Comparison of ENCODE assay signal across 8 mouse cellular contexts in the genomic region with DNA sequence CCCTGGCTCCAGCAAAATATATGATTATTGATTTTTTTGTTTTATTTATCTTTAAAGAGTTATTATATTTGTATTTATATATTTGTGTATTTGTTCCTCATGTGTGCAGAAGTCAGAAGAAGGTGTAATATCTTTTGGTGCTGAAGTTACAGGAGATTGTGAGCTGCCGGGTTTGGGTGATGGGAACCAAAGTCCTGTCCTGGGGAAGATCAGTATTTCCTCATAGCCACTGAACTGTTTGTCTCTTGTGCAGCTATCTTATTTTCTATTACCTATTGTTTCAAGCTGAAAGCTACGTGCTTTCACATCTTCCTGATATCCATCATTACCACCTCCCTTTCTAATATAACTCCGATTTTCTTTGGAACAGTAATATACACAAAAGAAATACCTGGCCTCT. TPM values are rescaled to one million over a fixed set of nuclear protein-coding genes. Genes with fewer than 3 reads are reported as not detected.
DNase-seq lines count a peak whose midpoint lies in the region; ATAC-seq and TF ChIP-seq lines count a peak whose summit lies in the region.
"Had no signal": no experiment of that assay in that cellular context is flagged by ENCODE, and none has a peak within 500 bp of the region (broad histone marks: within the 10 kb centered on the region; RNA-seq: fewer than 3 reads in every experiment).

No protein-coding gene starts in this region.

- DNase-seq in lung, embryonic 14.5 days = no peak
- DNase-seq in lung, postnatal 25 days (ENCODE audit: low spot score) = no peak
- no peak for DNase-seq in limb, embryonic 11.5 days (ENCODE audit: low spot score)
- no peak for DNase-seq in layer of hippocampus, postnatal 25 days (ENCODE audit: extremely low spot score in 1 of 2, low spot score in 1 of 2)
- no peak for DNase-seq in layer of hippocampus, adult 9-11 months

- no peak overlapping the region for H3K27ac ChIP-seq in lung, embryonic 14.5 days (ENCODE audit: low read depth)
- peak overlapping the region; percentile 79; the same call in 1 of the 2 replicates for H3K27ac ChIP-seq in embryonic facial prominence, embryonic 15.5 days (replicated peaks)
- no peak overlapping the region for H3K27ac ChIP-seq in limb, embryonic 11.5 days (replicated peaks; ENCODE audit: low read depth, low read length)
- H3K27ac ChIP-seq in stomach, embryonic 14.5 days (ENCODE audit: low read length) = no peak overlapping the region

- ATAC-seq in lung, embryonic 14.5 days (ENCODE audit: insufficient read depth) = peak; percentile 18; the same call in 1 of the 2 replicates
- ATAC-seq in embryonic facial prominence, embryonic 15.5 days (ENCODE audit: insufficient number of reproducible peaks, low FRiP score, low TSS enrichment, low read depth) = no peak
- no peak for ATAC-seq in limb, embryonic 11.5 days (ENCODE audit: insufficient number of reproducible peaks, low FRiP score, low TSS enrichment, low read depth)
- ATAC-seq in stomach, embryonic 14.5 days (ENCODE audit: insufficient number of reproducible peaks, insufficient read depth, low FRiP score, low read depth) = no peak

- no peaks in the 10 kb centered on the region for H3K4me1 ChIP-seq in lung, embryonic 14.5 days (ENCODE audit: insufficient read depth)
- peaks cover 5% of the 10 kb centered on the region; the same call in 1 of the 2 replicates for H3K4me1 ChIP-seq in embryonic facial prominence, embryonic 15.5 days
- no peaks in the 10 kb centered on the region for H3K4me1 ChIP-seq in limb, embryonic 11.5 days (ENCODE audit: control insufficient read depth, insufficient read depth, low read length)
- no peaks in the 10 kb centered on the region for H3K4me1 ChIP-seq in stomach, embryonic 14.5 days (ENCODE audit: control insufficient read depth, insufficient read depth, low read length)

- peak overlapping the region; percentile 78 for H3K4me3 ChIP-seq in lung, embryonic 14.5 days (ENCODE audit: low read depth, low read length)
- H3K4me3 ChIP-seq in embryonic facial prominence, embryonic 15.5 days (replicated peaks) = peak overlapping the region; percentile 77
- peak overlapping the region; percentile 88 for H3K4me3 ChIP-seq in limb, embryonic 11.5 days (ENCODE audit: low read depth, low read length)
- H3K4me3 ChIP-seq in stomach, embryonic 14.5 days (ENCODE audit: low read depth, low read length) = peak overlapping the region; percentile 66

- 72% methylated on average over 3 of the region's 3 CpGs for WGBS in lung, embryonic 14.5 days
- WGBS in embryonic facial prominence, embryonic 15.5 days = 70% methylated on average over 3 of the region's 3 CpGs
- 82% methylated on average over 3 of the region's 3 CpGs for WGBS in limb, embryonic 11.5 days
- WGBS in stomach, embryonic 14.5 days = 70% methylated on average over 3 of the region's 3 CpGs

- no peak overlapping the region for H3K9ac ChIP-seq in lung, embryonic 14.5 days
- no peak overlapping the region for H3K9ac ChIP-seq in embryonic facial prominence, embryonic 15.5 days
- H3K9ac ChIP-seq in limb, embryonic 11.5 days (ENCODE audit: low read length) = no peak overlapping the region
- peak overlapping the region; percentile 71; the same call in 1 of the 2 replicates for H3K9ac ChIP-seq in stomach, embryonic 14.5 days (replicated peaks; ENCODE audit: low read depth, low read length)

- peaks cover 17% of the 10 kb centered on the region for H3K36me3 ChIP-seq in lung, embryonic 14.5 days (ENCODE audit: insufficient read depth)
- peaks cover 12% of the 10 kb centered on the region for H3K36me3 ChIP-seq in embryonic facial prominence, embryonic 15.5 days
- no peaks in the 10 kb centered on the region for H3K36me3 ChIP-seq in limb, embryonic 11.5 days (ENCODE audit: control insufficient read depth, insufficient read depth, low read length)
- peaks cover 9% of the 10 kb centered on the region for H3K36me3 ChIP-seq in stomach, embryonic 14.5 days (ENCODE audit: control insufficient read depth, insufficient read depth, low read length)

- H3K4me2 ChIP-seq in lung, embryonic 14.5 days = peak overlapping the region; percentile 50
- peak overlapping the region; percentile 44 for H3K4me2 ChIP-seq in embryonic facial prominence, embryonic 15.5 days (replicated peaks)
- H3K4me2 ChIP-seq in limb, embryonic 11.5 days (ENCODE audit: low read depth, severe bottlenecking) = no peak overlapping the region
- H3K4me2 ChIP-seq in stomach, embryonic 14.5 days (replicated peaks; ENCODE audit: low read depth, low read length) = peak overlapping the region; percentile 19; the same call in 1 of the 2 replicates

- H3K27me3 ChIP-seq in lung, embryonic 14.5 days (ENCODE audit: insufficient read depth, low read length) = no peaks in the 10 kb centered on the region
- no peaks in the 10 kb centered on the region for H3K27me3 ChIP-seq in embryonic facial prominence, embryonic 15.5 days
- H3K27me3 ChIP-seq in limb, embryonic 11.5 days (ENCODE audit: control insufficient read depth, insufficient read depth, low read length) = no peaks in the 10 kb centered on the region
- H3K27me3 ChIP-seq in stomach, embryonic 14.5 days (ENCODE audit: control insufficient read depth, insufficient read depth, low read length) = no peaks in the 10 kb centered on the region

- no peaks in the 10 kb centered on the region for H3K9me3 ChIP-seq in lung, embryonic 14.5 days (ENCODE audit: low read depth, low read length)
- no peaks in the 10 kb centered on the region for H3K9me3 ChIP-seq in embryonic facial prominence, embryonic 15.5 days (replicated peaks)
- H3K9me3 ChIP-seq in limb, embryonic 11.5 days (ENCODE audit: control insufficient read depth, low read length) = no peaks in the 10 kb centered on the region
- H3K9me3 ChIP-seq in stomach, embryonic 14.5 days (ENCODE audit: control insufficient read depth, low read depth, low read length) = no peaks in the 10 kb centered on the region

- no peak for TF ChIP-seq CTCF in lung, embryonic 14.5 days (IDR thresholded peaks at IDR 0.05; ENCODE audit: low read depth)

RNA-seq across cellular contexts. Expression of a gene that starts 0.4 kb away (rescaled TPM):
- polyA plus RNA-seq in lung, embryonic 14.5 days (2014; fragmentation: Nextera tagmentation; extraction: Ambion mirVana) = 12.0 and 12.3 TPM in 2 replicates
- 6.6 and 6.7 TPM in 2 replicates for polyA plus RNA-seq in embryonic facial prominence, embryonic 15.5 days (2015; fragmentation: Nextera tagmentation; extraction: Ambion mirVana)
- polyA plus RNA-seq in limb, embryonic 11.5 days (2014; fragmentation: Nextera tagmentation; extraction: Ambion mirVana) = 9.2 and 11.6 TPM in 2 replicates
- polyA plus RNA-seq in stomach, embryonic 14.5 days (2014; fragmentation: Nextera tagmentation; extraction: Ambion mirVana) = 10.0 and 12.2 TPM in 2 replicates
- total RNA-seq in layer of hippocampus, postnatal 25 days (2021) = 100 to 1,000 TPM; 144 to 145 TPM

RNA-seq across cellular contexts. Expression of a gene that starts 17.0 kb away (rescaled TPM):
- 0.24 TPM in 1 of 2 replicates, not detected in the other for polyA plus RNA-seq in lung, embryonic 14.5 days (2014; fragmentation: Nextera tagmentation; extraction: Ambion mirVana)
- not detected in 2 replicates for polyA plus RNA-seq in embryonic facial prominence, embryonic 15.5 days (2015; fragmentation: Nextera tagmentation; extraction: Ambion mirVana)
- not detected in 2 replicates for polyA plus RNA-seq in limb, embryonic 11.5 days (2014; fragmentation: Nextera tagmentation; extraction: Ambion mirVana)
- 0.10 TPM in 1 of 2 replicates, not detected in the other for polyA plus RNA-seq in stomach, embryonic 14.5 days (2014; fragmentation: Nextera tagmentation; extraction: Ambion mirVana)
- not detected for total RNA-seq in layer of hippocampus, postnatal 25 days (2021)
- polyA plus RNA-seq: brain, embryonic 14.5 days had no signal

RNA-seq across cellular contexts. Expression of a gene that starts 40.8 kb away (rescaled TPM):
- polyA plus RNA-seq in lung, embryonic 14.5 days (2014; fragmentation: Nextera tagmentation; extraction: Ambion mirVana) = 54.4 and 59.5 TPM in 2 replicates
- polyA plus RNA-seq in embryonic facial prominence, embryonic 15.5 days (2015; fragmentation: Nextera tagmentation; extraction: Ambion mirVana) = 68.4 and 70.9 TPM in 2 replicates
- polyA plus RNA-seq in limb, embryonic 11.5 days (2014; fragmentation: Nextera tagmentation; extraction: Ambion mirVana) = 66.6 and 67.0 TPM in 2 replicates
- 48.1 and 53.4 TPM in 2 replicates for polyA plus RNA-seq in stomach, embryonic 14.5 days (2014; fragmentation: Nextera tagmentation; extraction: Ambion mirVana)
- total RNA-seq in layer of hippocampus, postnatal 25 days (2021) = 10 to 100 TPM; 53.0 to 60.0 TPM
